Mouse (Mus musculus): ENCODE measurements around the gene Adgra3.

Gene Adgra3

DNA sequence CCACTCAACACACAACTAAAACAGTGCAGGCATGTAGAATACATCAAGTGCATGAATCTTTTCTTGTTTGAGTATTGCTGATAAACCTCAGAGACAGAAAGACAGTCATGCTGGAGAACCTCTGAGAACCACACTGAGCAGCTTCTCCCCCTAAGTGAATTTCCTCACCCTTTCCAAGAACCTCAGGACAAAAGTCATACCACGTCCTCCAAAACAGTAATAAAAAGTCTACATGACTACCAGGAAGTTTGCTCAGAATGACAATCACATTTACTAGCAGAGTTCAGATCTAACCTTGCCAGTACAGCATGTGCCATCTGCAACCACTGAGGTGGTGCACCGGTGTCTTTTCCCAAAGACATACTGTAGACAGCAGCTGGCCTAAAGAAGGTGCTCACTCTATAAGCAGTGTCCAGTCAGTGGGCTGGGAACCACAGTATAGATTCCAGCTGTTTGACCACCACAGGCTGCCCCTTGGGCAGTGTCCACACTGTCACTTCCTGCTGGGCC, 27.0 kb downstream of the Adgra3 start:
- DNase-seq (ENCODE audit: low read depth, low spot score), result no peak

- DNase-seq (ENCODE audit: low read depth, low spot score), result no peak
Measured at GRCm38 (mm10) chr5:50031288-50031687, 27.5 kb downstream of the Adgra3 start.

GRCm38 (mm10) chr5:50029662-50030061, 29.1 kb downstream of the Adgra3 start:
- no peak for DNase-seq (ENCODE audit: low read depth, low spot score)

DNA sequence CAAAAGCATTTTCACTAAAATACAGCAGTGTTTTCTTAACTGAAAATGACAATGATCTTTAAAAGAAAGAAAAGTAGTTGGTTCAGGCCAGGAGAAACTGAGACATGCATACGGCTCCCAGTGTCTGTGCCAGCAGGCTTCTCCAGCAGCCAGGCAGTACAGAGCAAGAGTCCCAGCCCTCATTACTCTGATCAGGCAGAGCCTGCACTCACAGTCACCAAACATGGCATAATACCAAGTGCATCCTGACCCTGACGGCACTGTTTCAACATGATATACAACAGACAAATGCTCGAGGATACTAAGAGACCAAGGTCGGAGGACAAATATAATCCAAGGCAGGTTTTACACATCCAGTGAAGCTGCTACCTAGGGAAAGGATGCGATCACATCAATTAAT, 31.2 kb downstream of the Adgra3 start:
- DNase-seq (ENCODE audit: low read depth, low spot score), result no peak

DNA sequence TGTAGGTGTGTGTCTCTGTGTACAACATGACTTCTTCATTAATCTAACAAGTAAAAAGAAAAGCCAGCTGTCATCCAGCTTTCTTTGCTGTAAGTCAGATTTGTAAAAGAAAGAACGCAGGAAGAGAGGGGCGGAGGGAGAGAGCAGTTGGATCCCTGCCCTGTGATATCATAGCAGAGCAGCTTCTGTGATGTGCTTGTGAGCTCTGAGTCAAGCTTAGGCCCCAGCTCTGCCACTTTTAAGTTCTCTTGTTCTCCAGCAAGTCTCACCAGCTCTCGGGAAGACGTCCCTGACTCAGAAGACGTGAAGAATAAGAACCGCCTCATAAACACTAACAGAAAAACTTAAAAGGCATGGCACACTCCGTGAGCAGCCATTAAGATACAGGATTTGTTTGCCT, 31.8 kb downstream of the Adgra3 start:
- DNase-seq (ENCODE audit: low read depth, low spot score), result no peak

DNA sequence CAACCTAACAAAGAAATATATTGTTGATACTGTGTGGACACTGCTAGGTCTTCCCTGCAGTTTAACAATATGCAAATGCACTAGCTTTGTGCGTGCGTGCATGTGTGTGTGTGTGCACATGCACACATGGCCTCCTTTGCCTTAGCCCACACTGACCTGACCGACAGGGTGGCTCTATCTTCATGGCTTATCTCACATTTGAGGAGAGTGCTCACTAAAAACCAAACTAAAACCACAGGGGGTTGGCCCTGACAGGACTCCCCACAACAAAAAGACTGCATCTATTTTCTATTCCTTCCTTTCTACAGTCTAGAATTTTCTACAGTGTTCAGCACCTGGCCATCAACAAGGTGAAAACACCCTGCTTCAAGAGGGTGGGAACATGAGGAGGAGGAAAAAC, 32.7 kb downstream of the Adgra3 start:
- no peak for DNase-seq (ENCODE audit: low read depth, low spot score)

- no peak for DNase-seq (ENCODE audit: low read depth, low spot score)
Measured at GRCm38 (mm10) chr5:50024097-50024496, 34.7 kb downstream of the Adgra3 start.

DNA sequence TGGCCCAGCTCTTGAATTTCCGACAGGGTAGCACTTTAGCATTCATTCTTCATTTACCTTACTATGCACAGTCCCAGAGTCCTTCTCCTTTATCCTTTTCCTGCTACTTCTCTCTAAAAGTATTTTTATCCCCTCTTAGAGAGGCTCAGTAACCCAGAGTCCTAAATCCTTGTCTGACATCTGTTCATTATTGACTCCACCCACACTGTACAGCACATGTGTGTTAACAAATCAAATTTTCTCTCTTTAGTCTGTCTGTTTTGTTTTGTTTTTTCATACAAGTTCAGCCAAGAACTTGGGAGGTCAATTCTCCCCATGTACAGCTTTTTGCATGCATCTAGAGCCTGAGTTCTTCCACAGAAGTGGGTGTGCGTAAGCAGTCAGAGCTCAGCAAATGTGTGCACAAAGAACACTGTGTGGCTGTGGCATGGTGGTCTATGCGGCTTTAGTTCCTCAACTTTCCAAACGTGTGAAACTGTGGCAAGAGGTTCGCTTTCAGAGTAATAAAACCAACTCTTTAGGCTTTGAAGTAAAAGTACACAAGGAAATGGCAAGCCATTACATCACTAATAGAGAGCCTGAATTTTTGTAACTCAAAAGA, 42.7 kb downstream of the Adgra3 start:
- no peak for DNase-seq (ENCODE audit: low read depth, low spot score)

DNA sequence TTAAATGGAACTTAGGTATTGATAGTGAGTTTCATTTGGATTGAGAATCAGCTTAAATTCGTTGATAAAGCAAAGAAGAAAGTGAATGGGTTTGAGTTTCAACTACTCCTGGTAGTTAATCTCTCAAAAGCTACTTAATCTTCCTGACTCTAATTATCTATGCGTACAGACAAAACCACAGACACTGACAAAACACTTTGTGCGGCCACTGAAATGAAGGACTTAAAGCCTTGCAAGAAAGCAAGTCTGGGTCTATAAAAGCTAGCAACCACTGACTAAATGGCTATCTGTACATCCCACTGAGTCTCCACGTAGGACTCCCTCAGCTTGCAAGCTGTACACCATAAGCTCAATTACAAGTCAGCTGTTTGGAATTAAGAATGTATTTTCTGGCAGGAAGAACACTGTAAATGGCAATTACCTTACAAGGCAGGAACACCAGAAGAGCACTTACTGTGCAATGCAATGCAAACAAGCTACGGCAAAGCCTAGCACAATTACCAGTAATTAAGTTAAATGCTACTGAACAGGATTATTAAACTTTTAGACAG, 43.6 kb downstream of the Adgra3 start:
- DNase-seq (ENCODE audit: low read depth, low spot score), result no peak

- DNase-seq (ENCODE audit: low read depth, low spot score), result no peak
Measured at GRCm38 (mm10) chr5:50014658-50015057, 44.1 kb downstream of the Adgra3 start.

GRCm38 (mm10) chr5:50013965-50014364, 44.8 kb downstream of the Adgra3 start:
- no peak for DNase-seq (ENCODE audit: low read depth, low spot score)

GRCm38 (mm10) chr5:50008841-50009240, 50.0 kb downstream of the Adgra3 start:
- DNase-seq (ENCODE audit: low read depth, low spot score), result no peak

DNA sequence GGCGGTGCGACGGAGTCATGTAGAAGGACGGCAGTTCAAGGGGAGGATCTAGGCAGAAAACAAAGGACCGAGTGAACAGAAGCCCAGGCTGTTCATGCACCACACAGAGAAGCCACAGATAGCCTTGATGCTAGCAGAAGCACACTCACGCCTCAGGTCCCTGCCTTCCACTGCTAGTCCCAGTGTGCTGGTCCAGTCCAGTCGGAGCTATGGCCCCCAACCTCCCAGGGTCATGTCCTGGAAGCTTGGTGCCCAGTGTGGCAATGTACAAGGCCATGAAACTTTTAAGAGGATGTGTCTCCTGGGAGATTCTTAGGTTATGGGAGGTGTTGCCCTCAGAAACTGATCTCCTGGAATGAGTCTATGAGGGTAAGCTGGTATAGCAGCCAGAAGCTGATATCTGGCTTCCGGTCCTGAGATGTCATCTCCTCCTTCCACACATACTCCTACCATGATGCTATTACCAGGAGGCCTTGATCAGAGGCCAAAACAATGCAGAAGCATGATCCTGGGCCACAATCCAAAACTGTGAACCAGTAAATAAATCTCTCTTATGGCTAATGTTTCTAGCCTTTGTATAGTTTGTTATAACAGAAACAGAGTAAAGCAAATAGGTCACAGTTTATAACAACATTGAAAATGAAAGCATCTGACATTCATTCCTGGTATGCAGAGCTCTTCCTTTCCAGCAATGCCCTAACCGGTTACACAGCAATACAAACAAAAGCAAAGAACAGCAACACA, 51.7 kb downstream of the Adgra3 start:
- DNase-seq (ENCODE audit: low read depth, low spot score), result no peak

DNA sequence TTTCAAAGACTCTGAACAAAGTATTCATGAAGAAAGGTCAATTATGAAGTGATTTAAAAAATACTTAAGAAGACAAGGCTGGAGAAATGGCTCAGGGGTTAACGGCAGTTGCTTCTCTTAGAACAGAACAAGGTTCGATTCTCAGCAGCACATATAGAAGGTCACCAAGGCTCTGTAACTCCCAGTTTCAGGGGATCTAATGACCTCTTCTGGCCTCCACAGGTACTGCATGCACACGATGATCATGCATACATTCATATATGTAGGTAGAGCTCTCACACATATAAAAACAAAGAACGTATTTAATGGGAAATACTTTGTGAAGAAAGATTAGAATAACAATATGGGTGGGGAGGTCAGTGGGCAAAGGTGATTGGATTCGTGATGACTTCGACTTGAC, 56.5 kb downstream of the Adgra3 start:
- DNase-seq (ENCODE audit: low read depth, low spot score), result no peak

DNA sequence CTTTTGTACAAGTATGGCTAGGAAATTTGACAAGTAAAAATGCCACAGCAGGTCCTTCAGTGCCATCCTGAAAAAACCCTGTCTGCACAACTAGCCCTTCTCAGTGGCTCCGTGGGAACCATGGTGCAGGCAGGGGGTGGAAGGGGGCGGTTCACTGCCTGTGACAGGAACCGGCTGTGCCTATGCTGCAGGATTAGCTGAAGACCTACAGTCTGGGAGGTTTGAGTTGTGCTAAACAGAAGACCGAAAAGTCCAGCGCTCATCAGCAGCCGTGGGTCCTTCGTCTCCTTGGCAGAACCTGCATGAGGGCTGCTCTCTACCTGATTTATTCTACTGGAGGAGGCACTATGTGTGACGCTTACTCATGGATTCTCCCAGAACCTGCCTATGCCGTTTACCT, 59.0 kb downstream of the Adgra3 start:
- DNase-seq (ENCODE audit: low read depth, low spot score), result no peak

GRCm38 (mm10) chr5:49997019-49997418, 61.8 kb downstream of the Adgra3 start:
- DNase-seq (ENCODE audit: low read depth, low spot score), result no peak

DNA sequence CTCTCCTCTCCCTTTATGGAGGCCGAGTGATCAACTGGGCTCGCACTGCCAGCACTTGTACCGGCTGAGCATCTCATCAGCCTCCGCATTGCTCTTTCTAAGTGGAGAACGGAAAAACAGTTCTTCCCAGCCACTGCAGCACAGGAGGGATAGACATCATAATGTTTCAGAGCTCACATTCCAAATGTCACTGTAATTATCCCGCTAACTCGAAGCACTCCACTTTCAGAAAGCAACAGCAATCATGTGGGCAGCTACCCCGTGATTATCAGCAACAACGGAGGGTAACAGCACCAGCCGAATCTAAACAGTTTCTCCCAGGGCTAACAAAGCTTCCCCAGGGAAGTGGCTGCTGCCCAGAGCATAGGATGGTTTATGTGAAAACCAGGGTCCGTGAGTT, 62.3 kb downstream of the Adgra3 start:
- DNase-seq (ENCODE audit: low read depth, low spot score), result peak; percentile 74

GRCm38 (mm10) chr5:49990737-49991323, 68.0 kb downstream of the Adgra3 start:
- no peak for DNase-seq (ENCODE audit: low read depth, low spot score)

DNA sequence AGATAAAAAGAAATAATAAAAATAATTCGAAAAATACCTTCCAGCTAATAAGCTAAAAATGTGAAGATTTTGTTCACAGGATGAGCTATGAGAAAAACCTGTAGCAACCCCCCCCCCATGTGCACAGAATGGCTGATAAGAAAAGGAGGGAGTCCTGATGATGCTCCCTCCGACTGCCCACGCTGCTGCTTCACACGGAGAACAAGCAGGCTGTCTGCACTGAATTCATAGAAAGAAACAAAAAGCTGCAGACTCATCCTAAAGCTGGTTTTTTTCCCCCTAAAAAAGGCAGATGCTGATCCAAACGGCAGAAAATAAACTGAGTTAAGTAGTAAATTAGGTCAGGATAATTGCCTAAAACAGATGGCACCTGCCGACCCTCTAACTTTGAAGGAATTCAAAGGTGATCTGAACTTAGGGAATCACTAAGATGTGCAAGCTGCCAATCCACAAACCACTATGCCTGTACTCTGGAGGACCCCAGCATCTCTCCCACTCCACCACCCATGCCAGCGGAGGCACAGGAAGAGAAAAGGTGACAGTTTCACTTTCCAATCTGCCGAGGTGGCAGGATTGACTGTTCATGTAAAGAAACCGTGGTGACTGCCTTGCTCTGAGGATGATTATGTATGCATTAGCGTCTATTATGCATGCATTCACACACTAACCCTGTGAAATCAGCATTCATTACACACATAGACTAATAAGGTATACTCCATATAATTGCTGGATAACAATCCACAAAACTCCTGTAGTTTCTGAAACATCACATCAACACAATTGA, 70.6 kb downstream of the Adgra3 start:
- DNase-seq (ENCODE audit: low read depth, low spot score), result peak; percentile 43

DNA sequence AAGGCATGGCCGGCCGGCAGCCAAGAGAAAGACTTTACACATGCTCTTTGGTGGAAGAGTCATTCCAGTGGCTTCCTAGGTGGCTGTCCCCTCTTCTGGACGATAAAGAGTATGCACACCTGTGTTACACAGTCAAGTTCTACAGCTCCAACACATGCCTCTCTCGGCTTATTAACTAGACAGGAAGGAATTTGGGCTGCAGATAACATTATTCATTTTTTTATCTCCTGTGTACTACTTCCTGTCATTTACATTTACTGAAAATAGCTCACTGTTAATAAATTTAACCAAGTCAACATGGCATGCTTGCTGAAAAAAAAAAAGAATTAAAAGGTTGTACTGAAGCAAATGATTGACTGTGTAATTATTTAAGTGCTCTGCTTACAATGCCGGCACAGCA, 78.1 kb downstream of the Adgra3 start:
- DNase-seq (ENCODE audit: low read depth, low spot score), result no peak

DNA sequence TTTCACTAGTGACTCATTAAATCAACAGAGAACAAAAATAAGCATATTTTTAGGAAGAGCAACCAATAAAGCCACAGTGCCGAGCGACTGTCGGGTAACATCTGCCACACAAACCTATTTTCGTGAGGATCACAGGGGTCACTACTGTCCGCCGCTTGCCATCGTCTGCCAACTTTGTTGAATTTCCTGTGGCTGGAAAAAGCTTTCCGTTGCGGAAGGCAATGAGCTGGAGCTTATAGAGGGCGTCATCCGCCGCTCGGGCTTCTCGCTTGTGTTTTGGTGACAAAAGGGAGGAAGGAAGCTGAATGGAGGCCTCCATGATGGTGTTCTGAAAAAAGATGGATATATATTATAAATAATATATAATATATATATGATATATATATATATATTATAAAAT, 79.6 kb downstream of the Adgra3 start:
- DNase-seq (ENCODE audit: low read depth, low spot score), result no peak

DNA sequence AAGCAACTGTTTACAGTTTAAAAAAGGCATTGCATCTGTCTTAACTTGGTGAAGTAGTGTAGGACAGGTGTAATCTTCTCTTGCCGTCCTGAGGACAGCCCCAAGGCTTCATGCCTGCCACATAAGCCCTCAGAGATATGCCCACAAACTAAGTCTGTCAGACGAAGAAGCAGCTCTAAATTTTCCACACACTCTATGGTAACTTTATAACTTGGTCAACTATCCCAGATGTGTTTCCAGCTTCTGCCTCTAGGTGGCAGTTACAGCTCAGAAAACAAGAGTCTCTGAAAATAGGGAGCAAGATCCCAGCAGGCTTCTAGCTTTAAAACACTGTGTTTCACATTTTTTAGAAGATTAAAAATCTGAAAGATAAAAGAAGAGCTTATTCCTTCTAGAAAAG, 82.8 kb downstream of the Adgra3 start:
- DNase-seq (ENCODE audit: low read depth, low spot score), result peak; percentile 51

Measured in telencephalon, adult 2 months (tissue).